Mouse (Mus musculus) heart, embryonic 11.5 days (tissue): ENCODE results near the gene Mras. TPM values are rescaled to one million over a fixed set of nuclear protein-coding genes. Genes with fewer than 3 reads are reported as not detected.
A peak's percentile ranks its signal among the peaks of the same experiment; 100 is the strongest.

ENCODE experiments used
- ATAC-seq: fragments of 200-750 bp; cut with Nextera tagmentation; replicated peaks from 2 replicates; pipeline ENCODE4 v1.8.0; 2017; ENCODE audit warnings: moderate library complexity; ENCODE audit not compliant: insufficient number of reproducible peaks, low FRiP score, low TSS enrichment
- H3K27ac ChIP-seq: fragments of 300-500 bp; sonication (generic); 2 replicates; pipeline ENCODE4 v1.5.1; 2014; ENCODE audit warnings: mild to moderate bottlenecking, low read depth, low read length
- H3K27me3 ChIP-seq: fragments of 300-500 bp; sonication (generic); 2 replicates; pipeline ENCODE4 v1.6.1; 2014; ENCODE audit warnings: mild to moderate bottlenecking, low read length, mixed read lengths; ENCODE audit not compliant: control insufficient read depth, insufficient read depth
- H3K36me3 ChIP-seq: fragments of 300-500 bp; sonication (generic); 2 replicates; pipeline ENCODE4 v1.6.1; 2014; ENCODE audit warnings: mild to moderate bottlenecking, low read length, moderate library complexity, mixed read lengths; ENCODE audit not compliant: control insufficient read depth, insufficient read depth
- H3K4me1 ChIP-seq: fragments of 300-500 bp; sonication (generic); 2 replicates; pipeline ENCODE4 v1.6.1; 2014; ENCODE audit warnings: low read length; ENCODE audit not compliant: control insufficient read depth, insufficient read depth
- H3K4me2 ChIP-seq: fragments of 300-500 bp; sonication (generic); 2 replicates; pipeline ENCODE4 v1.6.1; 2014; ENCODE audit warnings: mild to moderate bottlenecking, moderate library complexity
- H3K4me3 ChIP-seq: fragments of 300-500 bp; sonication (generic); 2 replicates; pipeline ENCODE4 v1.5.1; 2014; ENCODE audit warnings: low read depth, low read length
- H3K9ac ChIP-seq: fragments of 300-500 bp; sonication (generic); 2 replicates; pipeline ENCODE4 v1.6.1; 2014; ENCODE audit warnings: mild to moderate bottlenecking, low read depth, low read length, moderate library complexity
- H3K9me3 ChIP-seq: fragments of 300-500 bp; sonication (generic); replicated peaks from 2 replicates; pipeline ENCODE4 v1.6.1; 2016; ENCODE audit warnings: low read length; ENCODE audit not compliant: control insufficient read depth
- WGBS: fragments of 180-500 bp; shearing (Covaris S2); extraction: QIAGEN DNeasy Blood & Tissue Kit; methylation state at CpG from one replicate; pipeline ENCODE4 v1.1.7; 2014; ENCODE audit not compliant: insufficient replicate concordance; 5-methylcytosine and 5-hydroxymethylcytosine counted together
- polyA plus RNA-seq: library from polyadenylated mRNA; unstranded; fragments of >200 nt; fragmentation: Nextera tagmentation; extraction: Ambion mirVana; gene quantifications from 2 replicates; pipeline ENCODE4 v1.2.1, GENCODE M21; 2014

The Mras gene
- polyA plus RNA-seq, 1 experiment from 2014 or later: 6.4 TPM

GRCm38 (mm10) chr9:99447323-99447722, 10.1 kb upstream of the Mras start:
- ATAC-seq: no peak

GRCm38 (mm10) chr9:99446259-99446658, 9.1 kb upstream of the Mras start:
- peaks cover 9% of the 10 kb centered on the region; the same call in 1 of the 2 replicates for H3K27me3 ChIP-seq
- H3K27ac ChIP-seq: no peak overlapping the region
- H3K4me1 ChIP-seq: no peaks in the 10 kb centered on the region
- H3K4me2 ChIP-seq: no peak overlapping the region
- no peak overlapping the region for H3K9ac ChIP-seq
- no peaks in the 10 kb centered on the region for H3K36me3 ChIP-seq
- no peak for ATAC-seq
- no peaks in the 10 kb centered on the region for H3K9me3 ChIP-seq
- H3K4me3 ChIP-seq: no peak overlapping the region

More at GRCm38 (mm10) chr9:99447323-99447722, 10.1 kb upstream of the Mras start:
- no peaks in the 10 kb centered on the region for H3K4me1 ChIP-seq
- 75% methylated on average over 3 of the region's 3 CpGs for WGBS
- no peak overlapping the region for H3K9ac ChIP-seq
- peaks cover 17% of the 10 kb centered on the region for H3K27me3 ChIP-seq
- no peak overlapping the region for H3K4me2 ChIP-seq
- H3K4me3 ChIP-seq: no peak overlapping the region
- H3K36me3 ChIP-seq: no peaks in the 10 kb centered on the region
- H3K9me3 ChIP-seq: no peaks in the 10 kb centered on the region
- H3K27ac ChIP-seq: no peak overlapping the region

- Histone ChIP-seq H3K4me2 (no peak overlapping the region), H3K27ac (no peak overlapping the region), H3K9me3 (no peaks in the 10 kb centered on the region), H3K4me1 (no peaks in the 10 kb centered on the region), H3K4me3 (no peak overlapping the region), H3K9ac (no peak overlapping the region), H3K27me3 (0 out of 2 replicates have a peak, but pooled peaks cover 2% of the 10 kb centered on the region), H3K36me3 (no peaks in the 10 kb centered on the region)
- WGBS: 37% methylated on average over 8 of the region's 8 CpGs
- ATAC-seq: no peak
Measured at GRCm38 (mm10) chr9:99444590-99445178, 7.5 kb upstream of the Mras start.

- WGBS: 88% methylated on average over 4 of the region's 4 CpGs
- Histone ChIP-seq H3K4me2 (no peak overlapping the region), H3K27ac (no peak overlapping the region), H3K4me3 (no peak overlapping the region), H3K4me1 (no peaks in the 10 kb centered on the region), H3K9ac (no peak overlapping the region), H3K9me3 (no peaks in the 10 kb centered on the region), H3K36me3 (no peaks in the 10 kb centered on the region), H3K27me3 (peaks cover 15% of the 10 kb centered on the region)
- peak; percentile 47; the same call in 1 of the 2 replicates for ATAC-seq
Measured at GRCm38 (mm10) chr9:99441647-99442433, 4.7 kb upstream of the Mras start.

- no peak overlapping the region for H3K4me2 ChIP-seq
- no peak overlapping the region for H3K9ac ChIP-seq
- no peak for ATAC-seq
- no peak overlapping the region for H3K4me3 ChIP-seq
- no peaks in the 10 kb centered on the region for H3K4me1 ChIP-seq
- peaks cover 15% of the 10 kb centered on the region for H3K27me3 ChIP-seq
- no peak overlapping the region for H3K27ac ChIP-seq
- WGBS: 66% methylated on average over 5 of the region's 5 CpGs
- no peaks in the 10 kb centered on the region for H3K36me3 ChIP-seq
- H3K9me3 ChIP-seq: no peaks in the 10 kb centered on the region
Measured at GRCm38 (mm10) chr9:99440941-99441340, 3.8 kb upstream of the Mras start.

GRCm38 (mm10) chr9:99439064-99439463, 1.9 kb upstream of the Mras start:
- no peaks in the 10 kb centered on the region for H3K9me3 ChIP-seq
- peaks cover 9% of the 10 kb centered on the region for H3K4me1 ChIP-seq
- H3K9ac ChIP-seq: no peak overlapping the region
- no peak for ATAC-seq
- H3K36me3 ChIP-seq: no peaks in the 10 kb centered on the region
- H3K27ac ChIP-seq: no peak overlapping the region
- H3K4me2 ChIP-seq: no peak overlapping the region
- WGBS: 67% methylated on average over 8 of the region's 8 CpGs
- no peak overlapping the region for H3K4me3 ChIP-seq
- peaks cover 15% of the 10 kb centered on the region for H3K27me3 ChIP-seq

GRCm38 (mm10) chr9:99437781-99438565, 792 bp upstream of the Mras start:
- Histone ChIP-seq H3K4me3 (no peak overlapping the region), H3K4me2 (no peak overlapping the region), H3K27me3 (peaks cover 15% of the 10 kb centered on the region), H3K9ac (no peak overlapping the region), H3K36me3 (no peaks in the 10 kb centered on the region), H3K27ac (no peak overlapping the region), H3K9me3 (no peaks in the 10 kb centered on the region), H3K4me1 (peaks cover 9% of the 10 kb centered on the region)
- ATAC-seq: no peak
- 65% methylated on average over 12 of the region's 12 CpGs for WGBS

GRCm38 (mm10) chr9:99436182-99437030, 775 bp downstream of the Mras start:
- no peaks in the 10 kb centered on the region for H3K36me3 ChIP-seq
- peak overlapping the region; percentile 76 for H3K4me3 ChIP-seq
- H3K9me3 ChIP-seq: no peaks in the 10 kb centered on the region
- ATAC-seq: peak; percentile 78
- peaks cover 15% of the 10 kb centered on the region for H3K27me3 ChIP-seq
- H3K4me1 ChIP-seq: peaks cover 9% of the 10 kb centered on the region
- H3K9ac ChIP-seq: peak overlapping the region; percentile 79
- WGBS: under 1% methylated on average over 67 of the region's 86 CpGs
- H3K4me2 ChIP-seq: peak overlapping the region; percentile 93
- no peak overlapping the region for H3K27ac ChIP-seq
